Mouse (Mus musculus) olfactory bulb, adult 2 months (tissue): ENCODE results near the gene Efcab9. TPM values are rescaled to one million over a fixed set of nuclear protein-coding genes. Genes with fewer than 3 reads are reported as not detected.
"Not testable (repeated sequence)": the region's sequence is repeated elsewhere in the genome, so short reads cannot be mapped to it uniquely, and the experiment has no call there.

Experiments used
- H3K27ac ChIP-seq: fragments of 200-500 bp; 2 replicates; pipeline ENCODE4 v1.5.1; 2012; ENCODE audit warnings: low read depth, low read length; ENCODE audit not compliant: insufficient read depth
- H3K4me1 ChIP-seq: fragments of 200-500 bp; 2 replicates; pipeline ENCODE4 v1.6.1; 2012; ENCODE audit warnings: low read length; ENCODE audit not compliant: control insufficient read depth, insufficient read depth
- H3K4me3 ChIP-seq: fragments of 200-500 bp; 2 replicates; pipeline ENCODE4 v1.5.1; 2012; ENCODE audit warnings: mild to moderate bottlenecking, low read depth, low read length, moderate library complexity; ENCODE audit not compliant: insufficient read depth
- CTCF ChIP-seq: fragments of 200-500 bp; IDR thresholded peaks from 2 replicates; pipeline ENCODE4 v1.5.1; 2012; ENCODE audit warnings: low read depth, mild to moderate bottlenecking, low read length, moderate library complexity; ENCODE audit not compliant: insufficient read depth
- POLR2A ChIP-seq: fragments of 200-500 bp; IDR thresholded peaks from 2 replicates; pipeline ENCODE4 v1.6.1; 2012; ENCODE audit warnings: mild to moderate bottlenecking, low read depth, low read length, moderate library complexity; ENCODE audit not compliant: insufficient read depth
- WGBS: fragments of 180-500 bp; shearing (Covaris S2); methylation state at CpG from one replicate; pipeline ENCODE4 v1.1.7; 2018; 5-methylcytosine and 5-hydroxymethylcytosine counted together
- polyA plus RNA-seq: library from polyadenylated mRNA; stranded (reverse); fragments of >200 nt; gene quantifications from 2 replicates; pipeline ENCODE4 v1.2.4, GENCODE M21; 2012; ENCODE audit warnings: low replicate concordance; ENCODE audit not compliant: missing spikeins, insufficient read depth, insufficient read length

The Efcab9 gene
- polyA plus RNA-seq, 1 experiment: not detected

DNA sequence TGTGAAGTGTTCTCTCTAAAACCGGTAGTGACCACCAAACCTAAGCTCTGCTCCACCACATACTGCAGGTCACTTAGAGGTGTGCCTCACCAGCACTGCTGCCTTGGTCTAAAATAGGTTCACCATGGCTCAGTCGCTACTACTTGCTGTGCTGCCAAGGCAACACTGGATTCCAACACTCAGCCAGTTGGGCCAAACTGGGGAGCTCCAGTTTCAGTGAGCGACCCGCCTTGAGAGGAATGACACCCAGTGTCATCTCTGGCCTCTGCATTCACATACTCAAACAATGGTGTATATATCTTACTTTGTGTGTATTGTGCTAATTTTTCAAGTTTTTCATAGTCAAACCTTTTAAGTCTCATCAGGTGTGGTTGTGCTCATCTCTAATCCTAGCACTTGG is 13.1 kb downstream of the Efcab9 start:
- no peak for TF ChIP-seq CTCF
- TF ChIP-seq POLR2A: no peak
- no peak overlapping the region for H3K4me3 ChIP-seq
- WGBS: 92% methylated on average over 4 of the region's 4 CpGs
- H3K4me1 ChIP-seq: no peaks in the 10 kb centered on the region
- H3K27ac ChIP-seq: no peak overlapping the region

DNA sequence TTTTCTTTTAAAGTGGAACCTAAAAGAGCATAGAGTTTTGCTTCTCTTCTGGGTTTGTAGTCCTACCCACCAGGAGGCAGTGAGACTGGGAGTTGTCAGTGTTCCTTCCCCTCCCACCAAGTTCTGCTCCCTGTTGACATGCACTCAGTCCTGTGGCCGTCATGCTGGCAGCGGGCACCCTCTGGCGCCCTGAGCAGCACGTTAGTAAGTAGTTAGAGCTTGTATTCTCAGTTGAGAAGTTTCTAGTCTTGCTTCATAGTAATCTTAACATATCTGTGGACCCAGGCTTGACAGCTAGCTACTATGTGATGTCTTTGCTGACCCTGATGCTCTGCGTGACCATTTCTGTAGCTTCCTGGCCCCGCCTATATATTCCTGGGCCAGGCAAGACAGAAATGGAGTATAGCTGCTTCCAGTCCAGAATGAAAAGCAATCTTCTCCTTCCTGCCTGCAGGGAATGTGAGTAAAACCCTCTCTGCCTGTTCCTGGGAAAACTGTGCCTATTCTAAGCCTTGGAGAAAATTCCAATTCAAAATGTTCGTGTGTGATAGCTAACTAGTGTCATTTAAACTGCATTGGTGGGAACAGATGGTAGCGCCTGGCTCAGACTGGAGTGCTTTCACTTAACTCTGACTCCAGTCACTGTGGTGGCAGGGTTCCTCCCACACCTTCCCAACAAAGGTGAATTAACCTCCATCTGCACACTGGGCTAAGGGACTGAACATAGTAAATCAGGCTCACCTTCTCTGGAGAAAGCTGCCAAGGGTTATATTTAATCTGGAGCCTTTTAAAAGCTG is 14.8 kb downstream of the Efcab9 start:
- Histone ChIP-seq H3K27ac (no peak overlapping the region), H3K4me1 (no peaks in the 10 kb centered on the region), H3K4me3 (no peak overlapping the region)
- 82% methylated on average over 8 of the region's 8 CpGs for WGBS
- TF ChIP-seq CTCF (no peak), POLR2A (no peak)

DNA sequence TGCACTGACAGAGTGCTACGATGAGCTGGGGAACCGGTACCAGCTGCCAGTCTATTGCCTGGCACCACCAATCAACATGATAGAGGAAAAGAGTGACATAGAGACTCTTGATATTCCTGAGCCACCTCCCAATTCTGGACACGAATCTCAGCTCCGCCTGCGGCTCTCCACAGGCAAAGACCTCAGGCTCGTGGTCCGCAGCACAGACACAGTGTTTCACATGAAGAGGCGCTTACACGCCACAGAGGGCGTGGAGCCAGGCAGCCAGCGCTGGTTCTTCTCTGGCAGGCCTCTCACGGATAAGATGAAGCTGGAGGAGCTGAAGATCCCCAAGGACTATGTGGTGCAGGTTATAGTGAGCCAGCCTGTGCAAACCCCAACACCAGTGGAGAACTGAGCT is 15.8 kb downstream of the Efcab9 start:
- 84% methylated on average over 12 of the region's 12 CpGs for WGBS
- TF ChIP-seq CTCF (no peak), POLR2A (no peak)
- no peak overlapping the region for H3K4me3 ChIP-seq

DNA sequence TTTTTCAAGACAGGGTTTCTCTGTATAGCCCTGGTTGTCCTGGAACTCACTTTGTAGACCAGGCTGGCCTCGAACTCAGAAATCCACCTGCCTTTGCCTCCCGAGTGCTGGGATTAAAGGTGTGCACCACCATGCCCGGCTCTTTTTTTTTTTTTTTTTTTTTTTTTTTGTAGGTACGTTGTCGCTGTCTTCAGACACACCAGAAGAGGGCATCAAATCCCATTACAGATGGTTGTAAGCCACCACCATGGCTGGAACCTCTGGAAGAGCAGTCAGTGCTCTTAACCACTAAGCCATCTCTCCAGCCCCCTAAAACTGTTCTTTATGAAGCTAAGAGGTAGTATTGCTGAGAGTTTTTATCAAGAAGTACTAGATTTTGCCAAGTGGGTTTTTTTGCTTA is 17.0 kb downstream of the Efcab9 start:
- not testable (repeated sequence) for H3K4me1 ChIP-seq, H3K4me3 ChIP-seq, H3K27ac ChIP-seq
- WGBS: 89% methylated on average over 5 of the region's 5 CpGs

More for the DNA sequence above, 15.8 kb downstream of the Efcab9 start:
- Histone ChIP-seq H3K4me1 (no peaks in the 10 kb centered on the region), H3K27ac (no peak overlapping the region)

DNA sequence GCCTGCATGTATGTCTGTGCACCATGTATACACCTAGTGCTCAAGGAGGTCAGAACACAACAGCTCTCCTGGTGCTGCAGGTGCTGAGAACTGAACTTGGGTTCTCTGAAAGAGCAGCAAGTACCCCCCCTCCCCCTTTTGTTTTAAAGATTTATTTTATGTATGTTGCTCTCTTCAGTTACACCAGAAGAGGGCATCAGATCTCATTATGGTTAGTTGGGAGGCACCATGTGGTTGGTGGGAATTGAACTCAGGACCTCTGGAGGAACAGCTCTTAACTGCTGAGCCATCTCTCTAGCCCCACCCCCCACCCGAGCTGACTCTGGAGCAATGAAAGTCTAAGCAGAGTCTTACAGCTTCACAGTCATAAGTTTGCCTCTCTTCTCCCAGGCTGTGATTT is 21.0 kb downstream of the Efcab9 start:
- TF ChIP-seq CTCF: no peak
- no peak for TF ChIP-seq POLR2A
- WGBS: 87% methylated on average over 1 of the region's 1 CpGs
- Histone ChIP-seq H3K27ac (no peak overlapping the region), H3K4me1 (no peaks in the 10 kb centered on the region), H3K4me3 (no peak overlapping the region)

DNA sequence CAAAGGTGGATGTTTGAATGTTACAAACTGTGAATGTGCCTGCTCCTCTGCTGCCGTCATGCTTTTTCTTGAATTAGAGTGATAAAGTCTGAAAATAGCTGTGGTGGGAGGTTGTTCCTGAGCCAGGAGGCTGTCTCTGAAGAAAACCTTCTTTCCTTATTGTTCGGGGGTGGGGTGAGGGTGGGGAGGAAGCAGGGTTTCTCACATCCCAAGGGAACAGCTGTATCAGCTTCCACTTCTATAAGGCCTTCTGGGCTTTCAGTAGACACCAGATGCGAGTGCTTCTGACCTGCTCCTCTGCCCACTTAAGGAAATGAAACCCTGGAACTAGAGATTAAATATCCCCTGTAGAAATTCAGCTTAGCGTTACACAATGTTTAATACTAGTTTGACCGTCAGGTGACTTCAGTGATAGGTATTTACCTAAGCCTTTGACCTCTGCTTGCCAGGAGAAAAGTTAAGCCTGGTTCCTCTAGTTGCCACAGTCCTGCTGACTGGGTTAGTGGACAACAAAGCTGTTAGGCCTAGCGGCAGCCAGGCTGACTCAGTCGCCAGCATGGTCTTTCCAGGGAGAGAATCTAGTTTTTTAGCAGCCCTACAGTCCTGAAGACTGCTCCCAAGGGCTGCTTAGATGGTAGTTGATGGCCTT is 26.7 kb downstream of the Efcab9 start:
- H3K27ac ChIP-seq: no peak overlapping the region; the same call in 1 of the 2 replicates
- 70% methylated on average over 7 of the region's 7 CpGs for WGBS
- no peak overlapping the region for H3K4me3 ChIP-seq
- TF ChIP-seq CTCF (no peak), POLR2A (no peak)
- peaks cover 2% of the 10 kb centered on the region; the same call in 1 of the 2 replicates for H3K4me1 ChIP-seq

DNA sequence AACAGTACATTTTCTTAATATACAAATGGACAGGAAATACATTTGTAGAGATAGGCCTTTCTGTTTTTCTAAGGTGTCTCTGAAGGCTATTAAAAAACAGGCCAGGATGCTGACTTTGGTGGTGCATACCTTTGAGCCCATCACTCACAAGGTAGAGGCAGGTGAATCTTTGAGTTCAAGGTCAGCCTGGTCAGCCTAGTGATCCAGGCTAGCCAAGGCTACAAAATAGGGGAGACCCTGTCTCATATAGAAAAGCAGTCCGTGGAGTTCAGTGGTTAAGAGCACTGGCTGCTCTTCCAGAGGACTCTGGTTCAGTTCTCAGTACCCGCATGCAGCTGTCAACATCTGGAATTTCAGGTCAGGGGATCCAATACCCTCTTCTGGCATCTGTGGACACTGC is 28.2 kb downstream of the Efcab9 start:
- peaks cover 2% of the 10 kb centered on the region; the same call in 1 of the 2 replicates for H3K4me1 ChIP-seq

DNA sequence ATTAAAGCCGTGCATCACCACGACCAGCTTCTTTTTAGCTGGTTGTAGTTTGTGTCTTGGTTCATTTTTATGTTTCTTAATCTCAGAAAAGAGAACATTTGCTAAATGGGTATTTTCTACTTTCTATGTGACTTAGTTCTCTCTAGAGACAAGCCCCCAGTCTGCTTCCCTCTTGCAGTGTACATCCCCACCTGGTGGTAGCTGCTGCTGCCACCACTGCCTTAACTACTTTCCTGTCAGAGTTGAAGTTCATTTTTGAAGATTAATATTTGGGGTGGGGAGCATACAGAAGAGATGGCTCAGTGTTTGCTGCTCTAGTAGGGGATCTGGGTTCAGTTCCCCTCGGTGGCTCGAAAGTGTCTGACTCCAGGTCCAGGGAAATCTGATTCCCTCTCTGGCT is 31.9 kb downstream of the Efcab9 start:
- Histone ChIP-seq H3K27ac (no peak overlapping the region), H3K4me1 (no peaks in the 10 kb centered on the region), H3K4me3 (no peak overlapping the region)
- WGBS: 94% methylated on average over 4 of the region's 4 CpGs
- TF ChIP-seq POLR2A (no peak), CTCF (no peak)

More for the DNA sequence above, 28.2 kb downstream of the Efcab9 start:
- WGBS: 96% methylated on average over 2 of the region's 2 CpGs
- no peak overlapping the region for H3K4me3 ChIP-seq
- no peak overlapping the region for H3K27ac ChIP-seq
- TF ChIP-seq POLR2A: no peak
- no peak for TF ChIP-seq CTCF

DNA sequence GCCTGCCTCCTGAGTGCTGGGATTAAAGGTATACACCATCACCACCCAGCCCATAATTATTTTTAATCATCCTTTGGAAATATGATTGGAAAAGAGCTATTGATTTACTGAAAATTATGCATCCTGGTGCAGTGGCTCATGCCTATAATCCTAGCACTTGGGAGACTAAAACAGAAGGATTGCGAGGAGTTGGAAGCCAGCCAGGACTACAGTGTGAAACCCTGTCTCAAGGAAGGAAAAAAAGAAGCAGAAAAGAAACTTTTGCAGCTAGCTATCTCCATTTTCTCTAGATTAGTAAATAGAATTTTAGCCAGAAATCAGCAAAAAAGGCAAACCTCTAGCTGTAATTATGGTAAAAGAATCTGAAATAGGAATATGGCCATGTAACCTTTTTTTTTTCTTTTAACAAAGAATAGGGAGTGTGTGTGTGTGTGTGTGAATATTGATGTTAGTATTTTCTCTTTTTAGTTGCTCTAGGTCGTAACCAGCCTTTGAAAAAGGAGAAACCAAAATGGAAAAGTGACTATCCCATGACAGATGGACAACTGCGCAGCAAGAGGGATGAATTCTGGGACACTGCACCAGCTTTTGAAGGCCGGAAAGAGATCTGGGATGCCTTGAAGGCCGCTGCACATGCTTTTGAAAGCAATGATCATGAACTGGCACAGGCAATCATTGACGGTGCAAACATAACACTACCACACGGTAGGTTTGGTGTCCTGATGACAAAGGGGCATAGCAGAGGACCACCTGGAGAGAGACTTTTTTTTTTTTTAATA is 32.9 kb downstream of the Efcab9 start:
- H3K4me1 ChIP-seq: no peaks in the 10 kb centered on the region
- H3K27ac ChIP-seq: no peak overlapping the region
- WGBS: 70% methylated on average over 7 of the region's 7 CpGs
- TF ChIP-seq POLR2A (no peak), CTCF (no peak)
- H3K4me3 ChIP-seq: no peak overlapping the region
